In the genomic region with DNA sequence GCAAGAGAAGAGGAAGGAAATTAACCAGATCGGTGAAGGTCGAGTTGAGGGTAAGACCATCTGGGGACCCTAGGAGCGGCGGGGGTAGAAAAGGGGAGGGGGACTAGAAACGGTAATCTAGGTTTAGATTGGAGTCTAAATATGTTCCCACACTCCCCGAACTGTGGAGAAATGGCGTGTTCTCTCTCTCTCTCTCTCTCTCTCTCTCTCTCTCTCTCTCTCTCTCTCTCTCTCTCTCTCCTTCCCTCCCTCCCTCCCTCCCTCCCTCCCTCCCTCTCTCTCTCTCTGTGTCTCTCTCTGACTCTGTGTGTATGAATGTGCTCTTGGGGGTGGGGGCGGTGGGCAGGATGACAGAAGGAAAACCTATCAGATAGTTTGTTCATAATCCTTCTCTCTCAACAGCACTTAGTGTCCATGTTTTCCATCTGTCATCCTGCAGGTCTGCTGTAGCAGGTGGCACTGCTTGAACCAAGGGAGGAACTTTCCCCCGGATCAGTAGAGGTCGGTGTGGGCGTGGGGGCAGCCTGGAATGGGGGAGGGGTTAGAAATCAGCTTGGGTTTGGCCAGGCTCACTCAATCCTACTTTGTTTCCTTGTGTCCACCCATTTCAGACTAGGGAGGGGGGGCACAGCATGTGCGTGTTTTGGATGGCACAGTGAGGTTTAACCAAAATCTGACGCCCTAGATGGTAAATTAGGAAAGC, we compare ENCODE assay signal across 8 mouse cellular contexts. TPM values are rescaled to one million over a fixed set of nuclear protein-coding genes. Genes with fewer than 3 reads are reported as not detected.
DNase-seq lines count a peak whose midpoint lies in the region; ATAC-seq and TF ChIP-seq lines count a peak whose summit lies in the region.

No protein-coding gene starts in this region.

- DNase-seq in left cerebral cortex, adult 2 months (ENCODE audit: extremely low spot score in 1 of 2, low spot score in 2 of 2) = no peak
- DNase-seq in left cerebral cortex, adult 9 months (ENCODE audit: low spot score in 2 of 2) = no peak
- no peak for DNase-seq in heart, postnatal 0 days (ENCODE audit: low spot score)
- DNase-seq in liver, postnatal 0 days = no peak
- DNase-seq in stomach, postnatal 0 days (ENCODE audit: low spot score) = peak; percentile 23
- no peak for DNase-seq in spleen, postnatal 10 days (ENCODE audit: low spot score in 2 of 2)
- DNase-seq in left cerebral cortex, postnatal 36 days (ENCODE audit: low spot score in 2 of 2) = no peak

- H3K4me2 ChIP-seq in heart, postnatal 0 days (ENCODE audit: low read depth, low read length) = peak overlapping the region; percentile 60
- peak overlapping the region; percentile 61 for H3K4me2 ChIP-seq in liver, postnatal 0 days (ENCODE audit: low read depth, low read length)
- H3K4me2 ChIP-seq in stomach, postnatal 0 days (replicated peaks; ENCODE audit: low read depth) = peak overlapping the region; percentile 51

- TF ChIP-seq EP300 in heart, postnatal 0 days (IDR thresholded peaks at IDR 0.05; ENCODE audit: low read depth) = no peak
- no peak for TF ChIP-seq EP300 in liver, postnatal 0 days (IDR thresholded peaks at IDR 0.05; ENCODE audit: low read depth)
- no peak for TF ChIP-seq EP300 in stomach, postnatal 0 days (optimal IDR thresholded peaks at IDR 0.05)

- H3K4me1 ChIP-seq in brown adipose tissue, adult 24 weeks (ENCODE audit: control insufficient read depth, insufficient read depth, insufficient read length, low read length) = no peaks in the 10 kb centered on the region
- H3K4me1 ChIP-seq in heart, postnatal 0 days (ENCODE audit: control insufficient read depth, insufficient read depth) = no peaks in the 10 kb centered on the region
- peaks cover 2% of the 10 kb centered on the region; the same call in 1 of the 2 replicates for H3K4me1 ChIP-seq in liver, postnatal 0 days (ENCODE audit: insufficient read depth)
- no peaks in the 10 kb centered on the region for H3K4me1 ChIP-seq in stomach, postnatal 0 days (replicated peaks; ENCODE audit: control insufficient read depth, insufficient read depth)

- H3K36me3 ChIP-seq in heart, postnatal 0 days (replicated peaks; ENCODE audit: control insufficient read depth, insufficient read depth, low read length) = no peaks in the 10 kb centered on the region
- no peaks in the 10 kb centered on the region for H3K36me3 ChIP-seq in liver, postnatal 0 days (replicated peaks; ENCODE audit: insufficient read depth, low read length)
- H3K36me3 ChIP-seq in stomach, postnatal 0 days (ENCODE audit: control insufficient read depth, insufficient read depth, low read length) = no peaks in the 10 kb centered on the region

- 13% methylated on average over 13 of the region's 13 CpGs for WGBS in heart, postnatal 0 days
- 20% methylated on average over 13 of the region's 13 CpGs for WGBS in liver, postnatal 0 days (ENCODE audit: insufficient replicate concordance)
- WGBS in stomach, postnatal 0 days = 20% methylated on average over 13 of the region's 13 CpGs

- intact Hi-C loops in left cerebral cortex, adult 2 months (cut with DNase I) = no loop called here
- intact Hi-C loops in left cerebral cortex, postnatal 36 days (cut with DNase I) = loop anchor here (2.0 kb wide), 1 partner anchor 51 kb away; a partner anchor contains a TSS

- peak; percentile 24; the same call in 1 of the 2 replicates for ATAC-seq in heart, postnatal 0 days (ENCODE audit: insufficient read depth, low read depth)
- peak; percentile 26; the same call in 1 of the 2 replicates for ATAC-seq in liver, postnatal 0 days
- peak; percentile 45; the same call in 1 of the 2 replicates for ATAC-seq in stomach, postnatal 0 days (ENCODE audit: low FRiP score, low TSS enrichment)

- peak overlapping the region; percentile 65 for H3K4me3 ChIP-seq in left cerebral cortex, adult 2 months
- H3K4me3 ChIP-seq in brown adipose tissue, adult 24 weeks (ENCODE audit: insufficient read depth, low read depth, low read length) = peak overlapping the region; percentile 99
- H3K4me3 ChIP-seq in heart, postnatal 0 days (ENCODE audit: low read depth, low read length) = peak overlapping the region; percentile 79
- H3K4me3 ChIP-seq in liver, postnatal 0 days (ENCODE audit: low read depth, low read length) = peak overlapping the region; percentile 64
- peak overlapping the region; percentile 56 for H3K4me3 ChIP-seq in stomach, postnatal 0 days (ENCODE audit: low read depth, low read length)

- peak overlapping the region; percentile 83 for H3K9ac ChIP-seq in heart, postnatal 0 days (replicated peaks; ENCODE audit: low read depth, low read length)
- H3K9ac ChIP-seq in liver, postnatal 0 days (replicated peaks) = peak overlapping the region; percentile 66
- H3K9ac ChIP-seq in stomach, postnatal 0 days (ENCODE audit: low read length) = peak overlapping the region; percentile 71

- no peaks in the 10 kb centered on the region for H3K9me3 ChIP-seq in heart, postnatal 0 days (replicated peaks; ENCODE audit: control insufficient read depth, low read length)
- H3K9me3 ChIP-seq in liver, postnatal 0 days (ENCODE audit: low read length) = no peaks in the 10 kb centered on the region
- no peaks in the 10 kb centered on the region for H3K9me3 ChIP-seq in stomach, postnatal 0 days (ENCODE audit: control insufficient read depth, low read length)

- no peak for TF ChIP-seq CTCF in left cerebral cortex, adult 2 months (IDR thresholded peaks at IDR 0.05)
- TF ChIP-seq CTCF in heart, postnatal 0 days (IDR thresholded peaks at IDR 0.05; ENCODE audit: low read depth) = no peak
- TF ChIP-seq CTCF in liver, postnatal 0 days (IDR thresholded peaks at IDR 0.05; ENCODE audit: low read depth) = no peak
- no peak for TF ChIP-seq CTCF in stomach, postnatal 0 days (IDR thresholded peaks at IDR 0.05; ENCODE audit: low read depth)

- H3K27me3 ChIP-seq in heart, postnatal 0 days (ENCODE audit: control insufficient read depth, insufficient read depth, low read length) = no peaks in the 10 kb centered on the region
- H3K27me3 ChIP-seq in liver, postnatal 0 days (ENCODE audit: insufficient read depth, low read length) = peaks cover 6% of the 10 kb centered on the region; the same call in 1 of the 2 replicates
- H3K27me3 ChIP-seq in stomach, postnatal 0 days (ENCODE audit: control insufficient read depth, insufficient read depth, low read length) = no peaks in the 10 kb centered on the region

- H3K27ac ChIP-seq in left cerebral cortex, adult 2 months = peak overlapping the region; percentile 65
- peak overlapping the region; percentile 72; the same call in 1 of the 2 replicates for H3K27ac ChIP-seq in brown adipose tissue, adult 24 weeks (replicated peaks; ENCODE audit: low read depth, low read length)
- peak overlapping the region; percentile 89 for H3K27ac ChIP-seq in heart, postnatal 0 days (ENCODE audit: low read depth)
- H3K27ac ChIP-seq in liver, postnatal 0 days (ENCODE audit: low read depth) = 0 out of 2 replicates have a peak overlapping the region, but pooled peaks have one; percentile 64
- H3K27ac ChIP-seq in stomach, postnatal 0 days (replicated peaks) = no peak overlapping the region

RNA-seq across cellular contexts. Expression of a gene that starts 1.0 kb away (rescaled TPM):
- 10 to 100 TPM; 73.0 to 79.6 TPM for total RNA-seq in left cerebral cortex, adult 2 months (2021)
- 11.7 and 16.5 TPM in 2 replicates for polyA plus RNA-seq in brown adipose tissue, adult 24 weeks (2012; ENCODE audit: insufficient read depth, insufficient read length, missing spikeins)
- total RNA-seq in heart, postnatal 0 days (2014; rRNA removed; ENCODE audit: low replicate concordance) = 22.1 and 33.6 TPM in 2 replicates
- 59.5 and 64.1 TPM in 2 replicates for polyA plus RNA-seq in heart, postnatal 0 days (2015; fragmentation: Nextera tagmentation; extraction: Ambion mirVana)
- 10.8 and 12.0 TPM in 2 replicates for polyA plus RNA-seq in liver, postnatal 0 days (2015; fragmentation: Nextera tagmentation; extraction: Ambion mirVana)
- 38.8 and 40.0 TPM in 2 replicates for polyA plus RNA-seq in stomach, postnatal 0 days (2015; fragmentation: Nextera tagmentation; extraction: Ambion mirVana)
- total RNA-seq in left cerebral cortex, postnatal 36 days (2021) = 10 to 100 TPM; 69.0 to 80.1 TPM

RNA-seq across cellular contexts. Expression of a gene that starts 6.2 kb away (rescaled TPM):
- total RNA-seq in left cerebral cortex, adult 2 months (2021) = 1 to 10 TPM; 5.2 to 5.5 TPM
- polyA plus RNA-seq in brown adipose tissue, adult 24 weeks (2012; ENCODE audit: insufficient read depth, insufficient read length, missing spikeins) = 0.67 TPM in 1 of 2 replicates, not detected in the other
- 7.7 and 13.7 TPM in 2 replicates for total RNA-seq in heart, postnatal 0 days (2014; rRNA removed; ENCODE audit: low replicate concordance)
- polyA plus RNA-seq in heart, postnatal 0 days (2015; fragmentation: Nextera tagmentation; extraction: Ambion mirVana) = 7.3 and 7.8 TPM in 2 replicates
- 2.6 and 3.0 TPM in 2 replicates for polyA plus RNA-seq in liver, postnatal 0 days (2015; fragmentation: Nextera tagmentation; extraction: Ambion mirVana)
- 8.7 and 9.9 TPM in 2 replicates for polyA plus RNA-seq in stomach, postnatal 0 days (2015; fragmentation: Nextera tagmentation; extraction: Ambion mirVana)
- total RNA-seq in left cerebral cortex, postnatal 36 days (2021) = 1 to 10 TPM; 4.3 to 5.4 TPM

RNA-seq across cellular contexts. Expression of a gene that starts 39.7 kb away (rescaled TPM):
- 10 to 100 TPM; 62.9 to 69.8 TPM for total RNA-seq in left cerebral cortex, adult 2 months (2021)
- 4.3 and 8.5 TPM in 2 replicates for polyA plus RNA-seq in brown adipose tissue, adult 24 weeks (2012; ENCODE audit: insufficient read depth, insufficient read length, missing spikeins)
- 3.9 and 13.9 TPM in 2 replicates for total RNA-seq in heart, postnatal 0 days (2014; rRNA removed; ENCODE audit: low replicate concordance)
- 21.8 and 22.7 TPM in 2 replicates for polyA plus RNA-seq in heart, postnatal 0 days (2015; fragmentation: Nextera tagmentation; extraction: Ambion mirVana)
- 3.8 and 3.9 TPM in 2 replicates for polyA plus RNA-seq in liver, postnatal 0 days (2015; fragmentation: Nextera tagmentation; extraction: Ambion mirVana)
- polyA plus RNA-seq in stomach, postnatal 0 days (2015; fragmentation: Nextera tagmentation; extraction: Ambion mirVana) = 14.9 and 15.2 TPM in 2 replicates
- 10 to 100 TPM; 60.3 to 74.8 TPM for total RNA-seq in left cerebral cortex, postnatal 36 days (2021)

RNA-seq across cellular contexts. Expression of a gene that starts 51.6 kb away (rescaled TPM):
- total RNA-seq in left cerebral cortex, adult 2 months (2021) = 10 to 100 TPM; 76.6 to 82.7 TPM
- 2.4 and 3.0 TPM in 2 replicates for polyA plus RNA-seq in brown adipose tissue, adult 24 weeks (2012; ENCODE audit: insufficient read depth, insufficient read length, missing spikeins)
- 46.2 and 47.9 TPM in 2 replicates for total RNA-seq in heart, postnatal 0 days (2014; rRNA removed; ENCODE audit: low replicate concordance)
- polyA plus RNA-seq in heart, postnatal 0 days (2015; fragmentation: Nextera tagmentation; extraction: Ambion mirVana) = 23.6 and 24.3 TPM in 2 replicates
- polyA plus RNA-seq in liver, postnatal 0 days (2015; fragmentation: Nextera tagmentation; extraction: Ambion mirVana) = 3.6 and 4.0 TPM in 2 replicates
- polyA plus RNA-seq in stomach, postnatal 0 days (2015; fragmentation: Nextera tagmentation; extraction: Ambion mirVana) = 19.3 and 19.9 TPM in 2 replicates
- 10 to 100 TPM; 79.1 to 79.8 TPM for total RNA-seq in left cerebral cortex, postnatal 36 days (2021)
